Mouse (Mus musculus) erythroblast, embryonic 14.5 days (primary cell): Measurements from ENCODE around the gene March9. TPM values are rescaled to one million over a fixed set of nuclear protein-coding genes. Genes with fewer than 3 reads are reported as not detected.

ENCODE experiments used
- H3K27me3 ChIP-seq: 2 replicates; pipeline ENCODE4 v1.6.1; 2012; ENCODE audit warnings: inconsistent platforms; ENCODE audit not compliant: control insufficient read depth
- H3K36me3 ChIP-seq: 2 replicates; pipeline ENCODE4 v1.6.1; 2012; ENCODE audit warnings: mild to moderate bottlenecking, inconsistent platforms; ENCODE audit not compliant: control insufficient read depth
- H3K4me1 ChIP-seq: 2 replicates; pipeline ENCODE4 v1.6.1; 2012; ENCODE audit warnings: inconsistent platforms; ENCODE audit not compliant: control insufficient read depth
- H3K4me3 ChIP-seq: replicated peaks from 2 replicates; pipeline ENCODE3; 2012; ENCODE audit warnings: moderate library complexity, mild to moderate bottlenecking, inconsistent platforms
- H3K9me3 ChIP-seq: 2 replicates; pipeline ENCODE4 v1.6.1; 2012; ENCODE audit warnings: low read length, inconsistent platforms, mixed read lengths; ENCODE audit not compliant: control insufficient read depth
- GATA1 ChIP-seq: IDR thresholded peaks from 2 replicates; pipeline ENCODE4 v1.6.1; 2012; ENCODE audit warnings: low read length, inconsistent platforms, mixed read lengths
- TAL1 ChIP-seq: IDR thresholded peaks from 3 replicates; pipeline ENCODE4 v1.6.1; 2012; ENCODE audit warnings: low read length, inconsistent platforms, mixed read lengths
- polyA plus RNA-seq: library from polyadenylated mRNA; stranded (reverse); fragments of >175 nt; gene quantifications from 2 replicates; pipeline ENCODE4 v1.2.3, GENCODE M21; 2012

Gene March9
- polyA plus RNA-seq, 1 experiment, result not detected

- Histone ChIP-seq H3K4me3 (no peak overlapping the region), H3K4me1 (peaks cover 10% of the 10 kb centered on the region), H3K36me3 (no peaks in the 10 kb centered on the region), H3K9me3 (peaks cover 12% of the 10 kb centered on the region), H3K27me3 (peaks cover 67% of the 10 kb centered on the region)
- TF ChIP-seq GATA1 (no peak), TAL1 (no peak)
These were observed 22.1 kb upstream of the March9 start for GRCm38 (mm10) chr10:127081996-127082620.

- no peaks in the 10 kb centered on the region for H3K36me3 ChIP-seq
- H3K4me1 ChIP-seq, result peaks cover 18% of the 10 kb centered on the region
- H3K4me3 ChIP-seq, result no peak overlapping the region
- TF ChIP-seq GATA1, result no peak
- TF ChIP-seq TAL1, result no peak
- H3K27me3 ChIP-seq, result peaks cover 77% of the 10 kb centered on the region
- H3K9me3 ChIP-seq, result peaks cover 9% of the 10 kb centered on the region; the same call in 1 of the 2 replicates
These were observed 21.2 kb upstream of the March9 start for GRCm38 (mm10) chr10:127080901-127081780.

GRCm38 (mm10) chr10:127079665-127080391 is 19.8 kb upstream of the March9 start:
- H3K4me3 ChIP-seq, result no peak overlapping the region
- no peak for TF ChIP-seq TAL1
- no peak for TF ChIP-seq GATA1
- peaks cover 9% of the 10 kb centered on the region; the same call in 1 of the 2 replicates for H3K9me3 ChIP-seq
- no peaks in the 10 kb centered on the region for H3K36me3 ChIP-seq
- peaks cover 90% of the 10 kb centered on the region for H3K27me3 ChIP-seq
- H3K4me1 ChIP-seq, result peaks cover 29% of the 10 kb centered on the region

GRCm38 (mm10) chr10:127078677-127079575 is 18.9 kb upstream of the March9 start:
- H3K9me3 ChIP-seq, result peaks cover 9% of the 10 kb centered on the region; the same call in 1 of the 2 replicates
- TF ChIP-seq TAL1 (no peak), GATA1 (no peak)
- peaks cover 91% of the 10 kb centered on the region for H3K27me3 ChIP-seq
- no peak overlapping the region for H3K4me3 ChIP-seq
- no peaks in the 10 kb centered on the region for H3K36me3 ChIP-seq
- H3K4me1 ChIP-seq, result peaks cover 29% of the 10 kb centered on the region

DNA sequence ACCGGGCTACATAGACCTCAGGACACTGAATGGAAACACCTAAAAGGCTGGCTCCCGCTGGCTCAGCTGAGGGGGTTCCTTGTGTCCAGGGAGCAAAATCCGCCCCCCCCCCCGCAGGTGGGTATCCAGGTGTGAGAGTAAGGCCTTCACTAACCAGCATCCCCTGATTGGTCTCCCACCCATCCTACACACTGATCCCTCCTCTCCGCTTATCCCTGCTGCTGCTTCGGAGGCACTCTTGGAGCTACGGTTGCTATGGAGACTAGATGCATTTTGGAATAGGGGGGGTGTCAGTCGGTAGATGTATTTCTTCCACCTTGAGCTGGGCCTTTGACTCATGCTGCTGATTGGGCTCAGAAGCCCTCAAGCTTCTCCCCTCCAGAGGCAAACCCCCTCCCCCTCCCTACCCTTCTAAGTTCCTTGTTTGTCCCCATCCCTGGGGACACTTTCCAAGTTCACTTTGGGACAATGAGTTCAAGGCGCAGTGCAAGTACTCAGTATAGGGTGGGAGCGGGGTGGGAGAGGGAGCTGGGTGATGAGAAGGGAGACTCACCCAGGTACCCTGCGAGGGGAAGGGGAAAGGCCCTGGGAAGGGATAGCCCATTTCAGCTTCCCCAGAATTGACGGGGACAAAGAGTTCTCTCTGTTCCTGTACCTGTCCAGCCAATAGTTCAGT is 18.2 kb upstream of the March9 start:
- no peak for TF ChIP-seq GATA1
- TF ChIP-seq TAL1, result no peak
- no peaks in the 10 kb centered on the region for H3K36me3 ChIP-seq
- peaks cover 29% of the 10 kb centered on the region for H3K4me1 ChIP-seq
- H3K4me3 ChIP-seq, result no peak overlapping the region
- H3K27me3 ChIP-seq, result peaks cover 83% of the 10 kb centered on the region
- H3K9me3 ChIP-seq, result peaks cover 9% of the 10 kb centered on the region; the same call in 1 of the 2 replicates

- TF ChIP-seq GATA1 (no peak), TAL1 (no peak; the same call in 2 of the 3 replicates)
- Histone ChIP-seq H3K4me1 (peaks cover 29% of the 10 kb centered on the region), H3K36me3 (no peaks in the 10 kb centered on the region), H3K9me3 (peaks cover 9% of the 10 kb centered on the region; the same call in 1 of the 2 replicates), H3K27me3 (peaks cover 77% of the 10 kb centered on the region), H3K4me3 (no peak overlapping the region)
These were observed 17.5 kb upstream of the March9 start for GRCm38 (mm10) chr10:127077515-127077914.

GRCm38 (mm10) chr10:127076082-127076481 is 16.1 kb upstream of the March9 start:
- Histone ChIP-seq H3K4me1 (peaks cover 34% of the 10 kb centered on the region), H3K4me3 (no peak overlapping the region), H3K27me3 (peaks cover 62% of the 10 kb centered on the region)

More at GRCm38 (mm10) chr10:127076082-127076481, 16.1 kb upstream of the March9 start:
- TF ChIP-seq TAL1, result no peak
- TF ChIP-seq GATA1, result no peak
- H3K36me3 ChIP-seq, result no peaks in the 10 kb centered on the region
- H3K9me3 ChIP-seq, result peaks cover 9% of the 10 kb centered on the region; the same call in 1 of the 2 replicates
